Mouse (Mus musculus) embryonic fibroblast, embryonic 13.5 days (primary cell): ENCODE data around the gene Ccdc24.

Experiments
- CTCF ChIP-seq: IDR thresholded peaks from 2 replicates; pipeline ENCODE4 v1.5.1; 2011; ENCODE audit warnings: mild to moderate bottlenecking, control low read depth, low read length, moderate library complexity, borderline replicate concordance; ENCODE audit not compliant: insufficient read depth
- POLR2A ChIP-seq: IDR thresholded peaks from 2 replicates; pipeline ENCODE4 v1.6.1; 2011; ENCODE audit warnings: low read depth, mild to moderate bottlenecking, control low read depth, low read length, moderate library complexity

DNA sequence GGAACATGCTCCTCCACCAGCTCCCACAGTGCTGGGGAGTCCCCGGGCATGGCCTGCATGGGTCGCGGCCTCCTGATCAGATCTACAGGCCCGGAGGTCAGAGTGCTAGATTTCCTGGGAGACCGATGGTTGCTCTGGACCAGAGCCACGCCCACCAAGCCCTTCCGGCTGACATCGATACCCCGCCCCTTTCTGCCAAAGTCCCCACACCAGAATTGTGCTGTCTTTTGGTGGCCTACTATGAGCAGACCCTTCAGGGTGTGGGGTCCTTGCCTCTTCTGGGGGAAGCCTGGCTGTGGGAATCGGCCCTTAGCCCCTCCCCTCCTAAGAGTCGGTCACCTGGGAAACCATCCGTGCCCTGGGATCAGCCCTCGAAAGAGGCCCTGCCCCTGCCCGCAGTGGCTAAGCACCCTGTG lies at the start of gene Ccdc24:
- TF ChIP-seq CTCF (no peak), POLR2A (no peak)
